Mouse (Mus musculus): ENCODE data around the gene Klc2. TPM values are rescaled to one million over a fixed set of nuclear protein-coding genes. Genes with fewer than 3 reads are reported as not detected.
"Not testable (repeated sequence)": the region's sequence is repeated elsewhere in the genome, so short reads cannot be mapped to it uniquely, and the experiment has no call there.

Gene Klc2
- total RNA-seq, 2 experiments from 2014 or later = 47.1 to 53.0 TPM

DNA sequence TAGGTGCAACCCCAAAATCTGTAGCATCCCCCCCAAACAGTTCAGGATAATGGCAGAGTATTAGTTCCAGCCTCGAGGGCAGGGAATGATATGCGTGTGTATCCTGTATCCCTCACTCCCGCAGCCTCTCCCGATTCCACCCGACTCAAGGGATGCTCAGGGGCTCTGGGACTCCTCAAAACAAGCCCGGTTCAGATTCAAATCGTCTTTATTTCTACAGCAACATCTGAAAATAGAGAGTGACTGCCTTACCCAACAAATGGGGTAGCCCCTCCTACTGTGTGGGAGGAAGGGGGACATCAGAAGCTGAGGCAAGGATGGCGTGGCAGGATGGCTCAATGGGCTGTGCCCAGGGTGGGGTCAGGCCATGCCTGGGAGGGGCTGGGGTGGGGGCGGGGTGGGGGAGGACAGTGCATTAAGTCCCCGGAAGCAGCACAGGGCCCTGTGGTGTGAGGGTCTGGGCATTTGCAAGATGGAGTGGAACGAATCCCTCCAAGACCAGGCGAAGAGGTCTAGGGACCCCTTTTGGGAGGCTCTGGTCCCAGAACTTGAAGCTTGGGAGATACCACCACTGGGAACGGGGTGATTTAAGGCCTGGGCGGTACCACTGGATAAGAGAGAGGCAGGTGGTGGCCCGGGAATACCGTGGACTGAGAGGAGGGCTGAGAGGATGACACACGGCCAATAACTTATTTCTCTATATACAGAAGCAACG, 10.6 kb downstream of the Klc2 start:
- intact Hi-C loops (cut with DNase I) = loop anchor here (2.0 to 5.0 kb wide), 3 partner anchors 19 to 260 kb away; partner anchors contain the start of genes Banf1, Eif1ad, Gal3st3 and Sf3b2
- DNase-seq (ENCODE audit: low spot score) = no peak

DNA sequence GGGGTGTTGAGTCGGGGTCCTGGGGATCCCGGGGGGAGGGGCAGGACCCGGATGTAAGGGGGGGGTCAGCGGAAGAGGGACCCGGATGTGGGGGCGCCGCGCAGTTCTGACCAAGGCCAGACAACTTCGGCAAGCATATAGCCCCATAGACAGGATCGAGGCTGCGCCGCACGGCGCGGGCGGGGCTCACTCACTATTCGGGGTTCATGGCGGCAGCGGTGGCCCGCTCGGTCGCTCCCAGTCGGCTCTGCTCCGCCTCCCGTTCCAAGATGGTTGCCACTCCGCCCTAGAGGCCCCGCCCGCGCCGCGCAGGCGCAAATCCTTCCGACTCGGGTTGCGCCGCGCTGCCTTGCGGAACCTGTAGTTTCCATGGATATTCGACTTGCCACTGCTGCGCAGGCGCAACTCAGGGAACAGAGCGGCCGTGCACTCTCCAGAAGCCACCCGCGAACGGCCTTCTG, 11.6 kb downstream of the Klc2 start, which contains the start of gene Rab1b:
Gene Rab1b (minus strand): TSS at position 342 of the 461 bp plus-strand sequence.
- intact Hi-C loops (cut with DNase I) = loop anchor here (2.0 to 5.0 kb wide), 3 partner anchors 18 to 261 kb away; partner anchors contain the start of genes Banf1, Eif1ad, Gal3st3 and Sf3b2

DNA sequence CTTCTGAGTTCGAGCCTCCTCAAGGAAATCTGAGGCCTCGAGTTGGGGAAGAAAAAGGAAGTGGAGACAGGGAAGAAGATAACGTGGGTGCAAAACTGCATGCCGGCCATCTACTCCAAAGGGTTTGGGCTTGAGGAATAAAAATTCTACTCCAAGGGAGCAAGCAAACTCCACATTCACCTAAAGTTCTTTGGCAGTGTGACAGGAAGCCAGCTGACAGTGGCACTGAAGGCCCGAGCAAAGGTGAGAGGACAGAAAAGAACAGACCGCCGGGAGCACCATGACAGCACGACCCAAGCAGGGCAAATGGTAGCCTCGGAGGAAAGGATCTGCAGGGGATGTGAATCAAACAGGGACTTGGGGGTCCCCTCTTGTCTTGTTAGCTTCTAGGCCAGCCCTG, 12.3 kb downstream of the Klc2 start:
- DNase-seq (ENCODE audit: low spot score) = no peak
- intact Hi-C loops (cut with DNase I) = loop anchor here (2.0 to 5.0 kb wide), 3 partner anchors 17 to 261 kb away; partner anchors contain the start of genes Banf1, Eif1ad, Gal3st3 and Sf3b2

More for the DNA sequence above, 11.6 kb downstream of the Klc2 start, which contains the start of gene Rab1b:
- DNase-seq (ENCODE audit: low spot score) = peak; percentile 96

DNA sequence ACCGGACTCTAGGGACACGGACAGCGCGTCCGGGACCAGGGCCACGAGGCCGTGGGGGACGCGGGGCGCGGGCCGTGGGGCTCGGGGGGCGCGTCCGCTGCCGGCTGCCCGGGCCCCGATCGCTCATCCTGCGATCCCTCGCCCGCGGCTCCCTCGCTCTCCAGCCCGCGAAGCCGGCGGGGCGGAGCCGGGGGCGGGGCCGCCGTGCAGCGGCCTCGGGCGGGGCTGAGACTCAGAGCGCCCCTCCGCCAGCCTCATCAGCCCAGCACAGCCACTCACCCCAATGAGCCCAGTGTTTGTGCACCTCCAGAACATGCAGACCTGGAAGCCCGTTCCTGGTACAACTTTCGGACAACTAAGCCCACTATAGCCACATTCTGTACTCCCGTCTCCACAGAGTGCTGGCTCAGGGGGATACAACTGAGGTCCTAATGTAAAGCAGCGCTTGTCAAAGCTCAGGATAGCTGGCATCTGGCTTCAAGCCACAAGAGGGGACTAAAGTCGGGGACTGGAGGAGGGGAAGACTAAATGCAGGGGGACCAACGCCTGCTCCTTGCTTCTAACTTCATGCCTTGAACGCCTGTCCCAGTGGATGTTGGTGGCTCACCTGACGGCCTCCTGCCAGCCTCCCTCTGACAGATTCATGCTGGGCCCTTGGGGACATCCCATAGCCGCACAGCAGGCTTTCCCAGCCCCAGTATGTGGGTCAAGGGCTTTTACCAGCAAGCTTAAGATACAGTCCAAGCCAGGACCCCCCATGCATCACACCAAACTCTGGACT, 19.8 kb downstream of the Klc2 start, which contains the start of gene Cnih2:
Gene Cnih2 (minus strand): TSS at position 159 of the 781 bp plus-strand sequence.
- peak; percentile 38 for DNase-seq (ENCODE audit: low spot score)

DNA sequence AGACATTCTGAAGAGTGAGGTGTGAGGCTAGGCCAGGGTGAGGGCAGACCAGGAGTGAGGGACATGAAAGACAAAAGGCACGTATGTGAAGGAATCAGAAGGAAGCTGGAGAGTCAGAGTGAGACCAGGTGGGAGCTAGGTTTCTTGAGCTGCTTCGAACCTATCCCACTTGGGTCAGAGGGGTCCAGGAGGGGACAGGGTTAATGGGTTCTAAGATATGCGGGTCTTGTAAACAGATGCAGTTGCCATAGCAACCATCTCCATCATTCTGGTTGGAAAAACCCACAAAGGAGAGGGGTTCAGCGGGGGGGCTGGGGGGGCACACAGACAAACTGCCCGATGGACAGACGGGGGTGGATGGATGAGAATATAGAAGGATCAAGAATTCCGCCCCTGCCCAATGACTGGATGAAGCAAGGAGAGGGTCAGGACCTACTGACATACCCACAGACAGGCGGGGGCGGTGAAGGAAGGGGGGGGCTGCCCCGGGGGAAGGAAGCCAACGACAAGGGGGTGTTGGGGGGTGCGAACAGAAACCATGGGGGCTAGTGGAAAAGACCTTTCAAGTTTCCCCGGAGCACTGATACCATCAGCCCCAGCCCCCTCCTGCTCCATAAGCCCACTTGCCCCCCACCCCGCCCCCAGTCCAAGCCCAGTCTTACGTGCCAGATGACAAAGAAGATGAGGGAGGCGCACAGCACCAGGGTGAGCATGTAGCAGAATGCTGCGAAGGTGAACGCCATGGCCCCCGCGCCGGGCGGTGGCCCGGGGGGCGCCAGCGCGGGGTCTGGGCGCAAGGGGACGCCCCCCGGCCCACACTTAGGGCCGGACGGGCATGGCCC, 20.6 kb downstream of the Klc2 start:
- intact Hi-C loops (cut with DNase I) = no loop called here
- DNase-seq (ENCODE audit: low spot score) = no peak

More for the DNA sequence above, 19.8 kb downstream of the Klc2 start, which contains the start of gene Cnih2:
- intact Hi-C loops (cut with DNase I) = no loop called here

DNA sequence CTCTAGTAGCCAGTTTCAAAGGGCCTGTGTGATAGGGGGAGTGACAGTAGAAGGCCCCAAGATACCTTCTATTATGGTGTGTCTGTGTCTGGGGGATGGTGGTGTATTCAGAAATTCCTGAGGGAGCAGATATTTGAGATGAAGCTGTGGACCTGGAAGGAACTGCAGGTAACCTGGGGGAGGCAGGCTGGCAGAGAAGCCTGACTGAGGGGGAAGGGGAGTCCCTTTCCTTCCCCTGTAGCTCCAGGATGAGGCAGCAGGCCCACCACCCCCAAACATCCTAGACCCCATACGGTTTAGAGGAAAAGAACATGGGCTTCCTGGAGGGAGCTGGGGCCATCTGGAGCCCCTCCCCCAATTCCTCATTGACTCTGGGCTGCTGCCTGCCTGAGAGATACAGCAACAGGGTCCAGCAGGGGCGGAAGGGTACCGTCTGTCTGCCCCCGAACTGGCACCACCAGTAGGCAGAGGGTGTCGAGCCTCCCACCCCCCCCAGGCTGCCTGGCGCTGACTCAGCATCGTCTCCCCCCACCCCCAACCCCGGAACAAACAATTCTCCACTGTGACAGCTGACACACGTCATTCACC, 22.4 kb downstream of the Klc2 start:
- no peak for DNase-seq (ENCODE audit: low spot score)
- intact Hi-C loops (cut with DNase I) = loop anchor here (2.0 kb wide), 1 partner anchor 43 kb away; no protein-coding TSS in a partner anchor

DNA sequence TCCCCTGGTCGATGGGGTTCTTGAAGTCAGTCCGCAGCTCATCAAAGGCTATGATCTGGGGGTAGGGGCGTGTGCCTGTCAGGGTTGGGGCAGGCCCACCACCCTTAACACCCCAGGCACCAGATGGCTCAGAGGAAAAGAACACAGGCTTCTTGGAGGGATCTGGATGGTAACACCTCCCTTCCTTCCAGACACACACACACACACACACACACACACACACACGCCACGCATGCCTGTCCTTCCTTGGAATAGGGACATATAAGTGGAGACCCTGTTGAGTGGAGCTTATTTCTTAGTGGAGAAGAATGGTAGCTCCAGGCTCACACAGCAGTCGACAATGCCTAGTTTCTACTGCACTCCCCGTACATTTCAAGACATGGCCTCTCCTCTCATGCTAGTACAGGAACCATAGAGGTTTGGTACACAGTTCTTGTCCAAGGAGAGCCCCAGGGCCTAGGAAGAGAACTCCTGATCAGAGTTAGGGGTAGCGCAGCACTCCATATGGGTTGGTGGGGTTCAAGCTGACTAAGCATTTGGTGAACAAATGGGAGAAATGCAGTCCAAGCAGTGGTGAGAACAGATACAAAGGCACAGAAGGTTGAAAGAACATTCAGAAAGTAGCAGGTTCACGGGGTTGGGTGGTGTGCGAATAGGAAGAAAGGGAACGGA, 23.5 kb downstream of the Klc2 start:
- intact Hi-C loops (cut with DNase I) = loop anchor here (2.0 kb wide), 1 partner anchor 44 kb away; no protein-coding TSS in a partner anchor
- DNase-seq (ENCODE audit: low spot score) = no peak

DNA sequence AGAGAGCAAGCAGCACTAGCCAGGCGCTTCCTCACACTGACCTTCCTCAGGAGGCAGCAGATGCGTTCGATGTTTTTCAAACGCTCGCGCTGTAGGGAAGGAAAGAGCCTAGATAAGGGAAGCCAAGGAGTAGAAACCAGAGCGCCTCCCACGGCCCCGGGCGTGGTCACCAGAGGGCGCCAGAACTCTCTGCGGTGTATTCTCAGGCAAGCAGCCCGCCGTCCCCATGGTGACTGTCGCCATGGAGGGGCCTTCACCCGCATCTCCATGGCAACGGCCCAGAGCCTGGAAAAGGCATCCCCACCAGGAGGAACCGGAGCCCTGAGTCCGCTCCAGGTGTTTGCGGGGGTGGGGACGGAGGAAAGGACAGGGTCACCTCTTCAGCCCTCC, 24.1 kb downstream of the Klc2 start:
- intact Hi-C loops (cut with DNase I) = loop anchor here (2.0 kb wide), 1 partner anchor 45 kb away; no protein-coding TSS in a partner anchor
- DNase-seq (ENCODE audit: low spot score) = peak; percentile 70

DNA sequence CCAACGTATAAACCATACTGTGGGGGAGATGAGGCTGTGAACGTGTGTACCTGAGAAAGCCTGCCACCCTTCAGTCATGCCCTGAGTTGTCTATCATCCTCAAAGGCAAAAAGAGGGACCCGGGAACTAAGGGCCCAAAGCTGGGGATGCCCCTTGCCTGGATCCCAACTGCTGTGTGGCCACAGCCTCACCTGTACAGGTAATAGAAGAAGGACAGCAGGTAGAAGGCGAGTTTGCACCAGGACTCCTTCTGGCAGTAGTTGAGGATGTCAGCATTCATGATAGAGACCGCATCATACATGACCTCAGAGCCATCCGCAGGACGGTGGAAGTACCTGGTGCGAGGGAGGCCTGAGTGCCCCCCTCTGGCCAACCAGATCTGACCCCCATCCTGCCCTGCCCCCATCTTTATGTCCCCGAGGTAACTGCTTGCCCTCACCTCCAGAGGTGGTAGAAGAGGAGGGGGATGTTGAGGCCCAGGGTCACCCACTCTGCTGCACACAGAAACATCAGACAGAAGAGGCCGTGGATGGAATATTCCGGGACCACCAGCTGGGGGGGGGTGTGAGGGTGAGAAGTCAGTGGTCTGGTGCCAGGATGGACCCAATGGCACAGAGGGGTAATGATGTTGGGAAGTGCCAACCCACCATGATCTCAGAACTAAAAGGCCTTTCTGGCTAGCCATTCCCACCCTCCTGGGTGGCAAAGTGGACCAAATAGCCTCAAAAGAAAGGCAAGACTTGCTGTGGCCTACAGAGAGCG, 24.7 kb downstream of the Klc2 start:
- intact Hi-C loops (cut with DNase I) = loop anchor here (2.0 kb wide), 1 partner anchor 45 kb away; no protein-coding TSS in a partner anchor

DNA sequence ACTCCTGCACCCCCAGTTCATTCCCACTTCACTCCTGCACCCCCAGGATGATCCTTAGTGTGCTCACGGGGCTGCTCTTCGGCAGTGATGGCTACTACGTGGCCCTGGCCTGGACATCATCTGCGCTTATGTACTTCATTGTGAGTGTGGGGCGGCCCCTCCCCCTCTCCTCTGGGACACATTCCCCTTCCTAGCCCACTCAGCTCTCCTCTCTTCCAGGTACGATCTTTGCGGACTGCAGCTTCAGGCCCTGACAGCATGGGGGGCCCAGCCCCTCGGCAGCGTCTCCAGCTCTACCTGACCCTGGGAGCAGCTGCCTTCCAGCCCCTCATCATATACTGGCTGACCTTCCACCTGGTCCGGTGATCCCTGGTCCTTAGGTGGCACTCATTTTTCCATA, 26.3 kb downstream of the Klc2 start:
- intact Hi-C loops (cut with DNase I) = no loop called here
- no peak for DNase-seq (ENCODE audit: low spot score)

More for the DNA sequence above, 24.7 kb downstream of the Klc2 start:
- no peak for DNase-seq (ENCODE audit: low spot score)

DNA sequence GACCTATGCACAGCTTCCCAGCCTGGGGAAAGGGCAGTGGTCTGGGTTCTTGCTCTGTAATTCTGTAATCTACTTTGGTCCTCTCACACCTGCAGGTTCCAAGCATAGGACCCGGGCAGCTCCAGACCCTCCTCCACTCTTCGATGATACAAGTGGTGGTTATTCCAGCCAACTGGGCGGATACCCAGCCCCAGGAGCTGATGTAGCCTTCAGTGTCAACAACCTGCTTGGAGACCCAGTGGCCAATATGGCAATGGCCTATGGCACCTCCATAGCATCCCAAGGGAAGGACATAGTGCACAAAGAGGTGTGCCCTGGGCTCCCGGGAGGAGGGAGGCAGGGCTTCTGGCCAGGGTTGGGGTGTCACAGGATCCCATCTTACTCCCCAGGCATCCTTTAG, 29.0 kb downstream of the Klc2 start:
- no peak for DNase-seq (ENCODE audit: low spot score)
- intact Hi-C loops (cut with DNase I) = loop anchor here (2.0 kb wide), 1 partner anchor 17 kb away; the partner anchor contains the start of gene Rab1b

DNA sequence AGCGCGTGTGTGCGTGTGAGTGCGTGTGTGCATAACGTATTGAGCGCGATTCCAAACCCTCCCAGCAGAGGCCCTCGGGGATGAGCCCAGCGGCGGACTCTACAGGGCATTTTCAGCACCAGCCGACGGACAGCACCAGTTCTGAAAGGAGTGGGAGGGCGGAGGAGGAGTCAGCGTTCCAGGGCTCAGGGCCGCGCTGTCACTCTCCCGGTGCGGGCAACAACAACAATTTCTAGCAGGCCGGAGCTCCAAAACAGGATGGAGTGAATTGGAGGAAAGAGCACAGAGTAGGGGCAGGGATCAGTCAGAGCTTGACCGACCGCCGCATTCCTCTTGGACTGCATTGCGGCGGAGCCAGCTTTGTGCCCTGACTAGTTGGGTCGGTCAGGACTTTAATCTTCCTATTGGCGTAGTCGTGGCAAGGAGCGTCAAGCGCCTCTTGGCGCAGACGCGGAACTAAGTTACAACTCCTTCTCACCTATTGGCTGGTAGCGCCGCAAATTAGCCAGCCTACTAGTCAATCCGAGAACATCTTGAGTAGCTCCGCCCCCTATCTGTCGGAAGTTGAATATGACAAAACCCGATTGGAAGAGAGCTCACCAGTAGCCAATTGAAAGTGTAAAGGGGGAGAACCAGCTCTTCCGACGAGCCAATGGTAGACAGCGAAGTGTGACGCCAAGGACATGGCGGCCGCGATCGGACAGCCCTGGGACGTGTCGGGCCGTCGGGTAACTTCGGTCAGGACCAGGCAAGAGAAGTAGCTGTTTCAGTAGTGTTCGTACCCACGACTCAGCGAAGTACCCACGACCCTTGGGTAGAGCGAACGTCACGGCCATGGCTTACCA, 30.3 kb downstream of the Klc2 start, which contains the start of gene Yif1a:
Gene Yif1a (plus strand): TSS at position 655 of the 845 bp plus-strand sequence.
- intact Hi-C loops (cut with DNase I) = loop anchor here (2.0 kb wide), 1 partner anchor 19 kb away; the partner anchor contains the start of gene Rab1b
- DNase-seq (ENCODE audit: low spot score) = peak; percentile 94

DNA sequence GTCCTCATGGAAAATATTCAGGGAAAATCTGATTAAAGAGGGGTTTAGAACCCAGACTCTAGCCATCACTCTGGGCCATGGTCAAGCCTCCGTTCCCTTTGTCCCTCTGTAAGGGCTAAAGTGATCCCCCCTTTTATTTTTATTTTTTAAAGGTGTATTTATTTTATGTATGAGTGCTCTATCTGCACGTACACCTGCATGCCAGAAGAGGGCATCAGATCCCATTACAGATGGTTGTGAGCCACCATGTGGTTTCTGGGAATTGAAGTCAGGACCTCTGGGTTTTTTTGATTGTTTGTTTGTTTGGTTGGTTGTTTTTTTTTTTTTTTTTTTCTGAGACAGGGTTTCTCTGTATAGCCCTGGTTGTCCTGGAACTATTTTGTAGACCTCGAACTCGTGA, 31.8 kb downstream of the Klc2 start:
- DNase-seq (ENCODE audit: low spot score); intact Hi-C loops (cut with DNase I): not testable (repeated sequence)

DNA sequence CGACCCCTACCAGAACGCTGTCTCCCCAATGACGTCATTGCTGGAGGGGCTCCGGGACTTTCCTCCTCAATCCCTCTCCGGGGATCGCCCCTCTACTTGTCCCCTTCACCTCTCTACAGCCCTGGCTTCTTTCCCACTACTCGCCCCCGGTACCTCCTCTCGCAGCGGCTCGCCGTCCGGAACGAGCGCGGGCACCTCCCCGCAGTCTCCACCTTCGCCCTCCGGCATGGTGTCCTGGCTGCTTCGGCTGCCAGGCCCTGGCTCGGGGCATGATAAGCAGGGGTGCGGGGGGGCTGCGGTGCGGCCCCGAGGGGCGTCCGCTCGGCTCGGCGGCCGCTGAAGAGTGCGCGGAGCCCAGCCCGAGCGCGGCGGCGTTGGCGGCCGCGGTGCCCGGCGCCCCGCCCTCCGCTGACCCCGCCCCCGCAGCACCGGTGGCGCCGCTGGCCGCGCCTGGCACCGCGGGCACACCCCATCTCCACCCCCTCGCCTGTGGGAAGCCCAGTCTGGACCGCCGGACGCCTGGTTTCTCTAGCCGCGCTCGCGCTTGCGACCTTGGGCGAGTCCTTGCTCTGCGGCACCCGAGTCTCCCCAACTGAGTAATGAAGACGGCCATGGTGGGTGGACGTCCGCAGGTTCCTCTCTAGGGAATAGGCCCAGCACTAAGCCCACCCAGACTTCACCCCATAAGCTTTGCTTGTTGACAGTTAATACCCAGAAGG, 33.1 kb downstream of the Klc2 start, which contains the start of gene Tmem151a:
Gene Tmem151a (minus strand): TSS at position 387 of the 719 bp plus-strand sequence.
- no peak for DNase-seq (ENCODE audit: low spot score)

DNA sequence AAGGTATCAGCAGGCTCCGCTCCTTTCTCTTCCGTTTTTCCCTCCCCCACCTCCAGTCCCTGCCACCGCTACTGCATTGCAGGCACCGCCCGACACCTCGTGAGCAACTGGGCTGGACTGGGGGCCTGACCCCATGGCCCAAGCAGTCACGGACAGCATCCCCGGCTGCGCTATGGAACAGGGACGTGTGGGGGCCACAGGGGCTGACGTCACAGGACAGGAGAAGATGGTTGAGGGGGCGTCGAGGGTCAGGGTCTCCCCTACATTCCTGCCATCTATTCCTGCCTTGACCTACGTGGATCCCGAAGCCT, 33.6 kb downstream of the Klc2 start:
- intact Hi-C loops (cut with DNase I) = loop anchor here (5.0 kb wide), 1 partner anchor 37 kb away; no protein-coding TSS in a partner anchor
- no peak for DNase-seq (ENCODE audit: low spot score)

More for the DNA sequence above, 33.1 kb downstream of the Klc2 start, which contains the start of gene Tmem151a:
- intact Hi-C loops (cut with DNase I) = no loop called here
